Mouse (Mus musculus): ENCODE measurements around the gene Bnip1.

DNA sequence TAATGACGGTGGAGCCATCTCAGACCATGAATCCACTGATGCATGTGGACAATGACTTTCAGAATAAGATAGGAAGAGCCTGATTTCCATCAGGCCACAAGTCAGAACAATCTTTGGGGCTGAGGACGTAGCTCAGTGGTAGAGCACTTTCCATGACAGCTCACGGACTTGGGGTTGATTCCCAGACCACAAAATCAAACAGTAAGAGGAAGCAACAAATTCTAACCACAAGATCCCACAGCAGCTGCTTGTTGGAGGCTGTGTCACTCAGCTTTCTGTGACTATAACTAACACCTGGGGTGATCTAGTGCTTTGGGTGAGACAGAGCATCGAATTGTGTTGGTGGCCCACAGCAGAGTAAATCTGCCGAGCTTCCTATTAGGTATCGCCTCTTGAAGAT, 35.9 kb downstream of the Bnip1 start:
- no peak for TF ChIP-seq CTCF (IDR thresholded peaks at IDR 0.05; ENCODE audit: extremely low read depth, insufficient read depth, insufficient read length, insufficient replicate concordance)
- TF ChIP-seq POLR2A (IDR thresholded peaks at IDR 0.05; ENCODE audit: low read depth, low read length): no peak

All from spleen, adult 2 months (tissue).